Mouse (Mus musculus): ENCODE results near the gene Zfp319. TPM values are rescaled to one million over a fixed set of nuclear protein-coding genes. Genes with fewer than 3 reads are reported as not detected.

Zfp319 gene
- polyA plus RNA-seq, 1 experiment, result 5.7 TPM

DNA sequence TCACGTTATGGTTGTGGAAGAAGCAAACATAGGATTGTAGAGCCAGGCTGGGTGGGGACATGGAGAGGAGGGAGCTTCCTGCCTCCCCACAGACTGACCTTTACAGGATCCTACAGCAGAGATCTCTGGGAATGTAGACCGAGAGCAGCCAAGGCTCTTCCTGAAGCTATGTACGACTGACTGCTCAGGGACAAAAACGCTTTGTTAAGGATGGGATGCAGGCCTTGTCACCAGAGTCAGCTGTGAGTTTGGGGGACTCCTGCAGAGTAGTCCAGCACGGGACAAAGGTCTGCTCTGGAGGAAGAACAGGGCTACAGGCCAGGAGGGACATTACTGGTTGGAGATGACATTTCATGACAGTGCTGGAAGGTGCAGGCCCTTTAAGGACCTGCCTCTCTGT is 7.1 kb downstream of the Zfp319 start:
- Histone ChIP-seq H3K79me2 (ENCODE audit: control insufficient read depth, insufficient read depth) (peaks cover 9% of the 10 kb centered on the region), H3K36me3 (ENCODE audit: control insufficient read depth, insufficient read depth) (peaks cover 34% of the 10 kb centered on the region)
- TF ChIP-seq MAX (IDR thresholded peaks at IDR 0.05), result no peak
- TF ChIP-seq MYOG (IDR thresholded peaks at IDR 0.05; ENCODE audit: control insufficient read depth, extremely low read depth, insufficient read length), result no peak

DNA sequence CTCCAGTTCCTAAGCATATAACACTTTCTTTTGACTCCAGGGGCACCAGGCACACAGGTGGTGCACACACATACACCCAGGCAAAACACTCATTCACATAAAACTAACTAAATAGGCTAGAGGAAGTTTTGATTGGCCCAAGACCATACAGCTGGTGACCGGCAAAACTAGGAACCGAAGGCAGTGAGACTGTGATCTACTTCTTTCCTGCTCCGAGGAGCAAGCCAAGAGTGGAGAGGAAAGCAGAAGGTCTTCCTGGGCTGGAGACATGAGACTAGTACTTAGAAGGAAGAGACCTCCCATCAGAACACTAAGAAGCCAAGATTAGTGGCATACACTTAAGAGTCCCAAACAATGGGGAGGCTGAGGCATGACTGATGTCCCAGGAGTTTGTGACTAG is 8.5 kb downstream of the Zfp319 start:
- Histone ChIP-seq H3K79me2 (ENCODE audit: control insufficient read depth, insufficient read depth) (no peaks in the 10 kb centered on the region), H3K79me3 (ENCODE audit: low read depth) (no peaks in the 10 kb centered on the region), H3K27me3 (ENCODE audit: control insufficient read depth, insufficient read depth, insufficient read length) (peaks cover 4% of the 10 kb centered on the region), H3K36me3 (ENCODE audit: control insufficient read depth, insufficient read depth) (peaks cover 20% of the 10 kb centered on the region), H3ac (ENCODE audit: control insufficient read depth, insufficient read length, low read depth) (no peak overlapping the region), H3K4me3 (ENCODE audit: insufficient read depth, poor library complexity, severe bottlenecking) (no peak overlapping the region)
- TF ChIP-seq USF1 (IDR thresholded peaks at IDR 0.05; ENCODE audit: low read depth), result no peak

More for the DNA sequence above, 7.1 kb downstream of the Zfp319 start:
- no peaks in the 10 kb centered on the region for H3K27me3 ChIP-seq (ENCODE audit: control insufficient read depth, insufficient read depth, insufficient read length)
- H3K4me3 ChIP-seq (ENCODE audit: insufficient read depth, poor library complexity, severe bottlenecking), result no peak overlapping the region
- peaks cover 1% of the 10 kb centered on the region for H3K79me3 ChIP-seq (ENCODE audit: low read depth)
- no peak overlapping the region for H3ac ChIP-seq (ENCODE audit: control insufficient read depth, insufficient read length, low read depth)

DNA sequence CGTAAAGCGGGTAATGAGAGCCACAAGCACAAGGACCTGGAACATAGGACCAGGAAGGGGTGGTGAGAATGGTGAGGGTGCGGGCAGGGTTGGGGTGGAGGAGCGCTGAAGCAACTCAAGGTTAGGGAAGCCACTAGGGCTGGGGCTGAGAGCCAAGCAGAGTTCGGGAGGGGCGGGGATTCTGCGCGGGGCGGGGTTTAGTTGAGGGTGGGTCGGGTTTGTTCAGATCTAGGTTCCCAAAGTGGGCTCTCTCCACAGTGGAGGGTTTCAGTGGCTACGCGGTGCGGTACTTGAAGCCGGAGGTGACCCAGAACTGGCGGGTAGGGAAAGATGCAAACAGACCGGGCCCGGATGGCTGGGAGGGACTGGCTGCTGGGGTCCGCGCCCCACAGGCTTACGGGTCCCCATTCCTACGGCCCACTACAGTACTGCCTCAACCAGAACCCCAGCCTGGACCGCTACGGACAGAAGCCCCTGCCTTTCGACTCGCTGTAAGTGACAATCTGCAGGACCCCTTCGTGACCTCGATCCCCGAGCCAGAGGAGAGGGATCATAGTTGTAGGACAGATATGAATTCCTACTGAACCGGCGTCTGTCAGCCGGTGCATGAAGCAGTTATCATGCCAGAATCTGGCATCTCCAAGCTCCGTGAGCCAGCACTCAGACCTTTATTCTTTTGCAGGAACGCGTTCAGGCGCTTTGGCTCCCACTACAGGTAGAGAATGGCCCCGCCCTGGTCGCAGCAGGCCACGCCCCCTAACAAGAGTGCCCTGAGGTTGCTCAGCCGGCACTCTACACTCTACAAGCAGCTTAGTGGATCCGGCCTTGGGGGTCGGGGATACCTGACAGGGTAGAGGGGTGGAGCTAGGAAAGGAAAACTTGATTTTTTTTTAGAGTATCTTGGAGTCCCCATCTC is 11.3 kb downstream of the Zfp319 start:
- no peak overlapping the region for H3ac ChIP-seq (ENCODE audit: control insufficient read depth, insufficient read length, low read depth)
- no peaks in the 10 kb centered on the region for H3K79me3 ChIP-seq (ENCODE audit: low read depth)
- peaks cover 4% of the 10 kb centered on the region for H3K36me3 ChIP-seq (ENCODE audit: control insufficient read depth, insufficient read depth)
- H3K27me3 ChIP-seq (ENCODE audit: control insufficient read depth, insufficient read depth, insufficient read length), result peaks cover 4% of the 10 kb centered on the region
- H3K4me3 ChIP-seq (ENCODE audit: insufficient read depth, poor library complexity, severe bottlenecking), result no peak overlapping the region
- H3K79me2 ChIP-seq (ENCODE audit: control insufficient read depth, insufficient read depth), result no peaks in the 10 kb centered on the region
- TF ChIP-seq MYOG (IDR thresholded peaks at IDR 0.05; ENCODE audit: control insufficient read depth, extremely low read depth, insufficient read length) (no peak), MYOD1 (IDR thresholded peaks at IDR 0.05; ENCODE audit: control insufficient read depth, insufficient read length, low read depth) (no peak), CTCF (IDR thresholded peaks at IDR 0.05; ENCODE audit: control insufficient read depth, insufficient read depth, insufficient read length) (no peak), MAX (IDR thresholded peaks at IDR 0.05) (no peak), CEBPB (IDR thresholded peaks at IDR 0.05; ENCODE audit: low read depth) (no peak), FOSL1 (IDR thresholded peaks at IDR 0.05; ENCODE audit: insufficient read depth, low read length, poor library complexity, severe bottlenecking) (no peak), USF1 (IDR thresholded peaks at IDR 0.05; ENCODE audit: low read depth) (no peak)

DNA sequence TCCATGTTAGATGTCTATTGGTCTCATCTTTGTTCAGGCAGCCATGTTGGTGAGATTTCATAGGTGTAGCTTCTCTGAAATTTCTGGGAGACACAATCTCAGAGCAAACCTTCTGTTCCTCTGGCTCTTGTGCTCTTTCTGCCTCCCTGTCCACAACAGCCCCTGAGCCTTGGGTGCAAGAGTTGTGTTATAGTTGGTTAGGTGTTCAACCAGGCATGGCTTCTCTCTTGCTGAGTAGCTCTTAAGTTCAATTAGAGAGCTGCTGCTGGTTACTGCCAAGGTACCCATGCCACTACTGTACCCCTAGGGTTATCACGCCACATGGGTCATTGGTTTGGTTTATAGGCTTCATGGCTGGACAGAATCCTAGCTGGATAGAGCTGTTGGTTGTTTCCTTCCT is 16.4 kb downstream of the Zfp319 start:
- no peaks in the 10 kb centered on the region for H3K79me2 ChIP-seq (ENCODE audit: control insufficient read depth, insufficient read depth)
- H3K79me3 ChIP-seq (ENCODE audit: low read depth), result no peaks in the 10 kb centered on the region
- no peaks in the 10 kb centered on the region for H3K36me3 ChIP-seq (ENCODE audit: control insufficient read depth, insufficient read depth)
- TF ChIP-seq CEBPB (IDR thresholded peaks at IDR 0.05; ENCODE audit: low read depth), result no peak
- TF ChIP-seq USF1 (IDR thresholded peaks at IDR 0.05; ENCODE audit: low read depth), result no peak
- no peak for TF ChIP-seq MAX (IDR thresholded peaks at IDR 0.05)
- no peak for TF ChIP-seq MYOG (IDR thresholded peaks at IDR 0.05; ENCODE audit: control insufficient read depth, extremely low read depth, insufficient read length)
- TF ChIP-seq CTCF (IDR thresholded peaks at IDR 0.05; ENCODE audit: control insufficient read depth, insufficient read depth, insufficient read length), result no peak
- TF ChIP-seq MYOD1 (IDR thresholded peaks at IDR 0.05; ENCODE audit: control insufficient read depth, insufficient read length, low read depth), result no peak
- no peak for TF ChIP-seq FOSL1 (IDR thresholded peaks at IDR 0.05; ENCODE audit: insufficient read depth, low read length, poor library complexity, severe bottlenecking)
- H3ac ChIP-seq (ENCODE audit: control insufficient read depth, insufficient read length, low read depth), result no peak overlapping the region
- peaks cover 15% of the 10 kb centered on the region for H3K27me3 ChIP-seq (ENCODE audit: control insufficient read depth, insufficient read depth, insufficient read length)
- H3K4me3 ChIP-seq (ENCODE audit: insufficient read depth, poor library complexity, severe bottlenecking), result no peak overlapping the region

DNA sequence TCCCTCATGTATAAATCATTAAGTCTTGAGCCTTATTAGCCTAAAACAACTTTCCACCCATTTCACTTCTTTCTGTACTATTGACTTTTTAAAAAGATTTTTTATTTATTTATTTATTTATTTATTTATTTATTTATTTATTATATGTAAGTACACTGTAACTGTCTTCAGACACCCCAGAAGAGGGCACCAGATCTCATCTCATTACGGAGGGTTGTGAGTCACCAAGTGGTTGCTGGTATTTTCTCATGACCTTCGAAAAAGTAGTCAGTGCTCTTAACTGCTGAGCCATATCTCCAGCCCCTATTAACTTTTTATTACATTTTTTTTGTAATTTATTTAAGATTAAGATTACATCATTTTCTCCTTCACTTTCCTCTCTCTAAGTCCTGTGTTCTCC is 17.0 kb downstream of the Zfp319 start:
- Histone ChIP-seq H3ac (ENCODE audit: control insufficient read depth, insufficient read length, low read depth) (no peak overlapping the region), H3K27me3 (ENCODE audit: control insufficient read depth, insufficient read depth, insufficient read length) (peaks cover 15% of the 10 kb centered on the region), H3K79me2 (ENCODE audit: control insufficient read depth, insufficient read depth) (no peaks in the 10 kb centered on the region), H3K4me3 (ENCODE audit: insufficient read depth, poor library complexity, severe bottlenecking) (no peak overlapping the region), H3K36me3 (ENCODE audit: control insufficient read depth, insufficient read depth) (no peaks in the 10 kb centered on the region), H3K79me3 (ENCODE audit: low read depth) (no peaks in the 10 kb centered on the region)
- no peak for TF ChIP-seq CTCF (IDR thresholded peaks at IDR 0.05; ENCODE audit: control insufficient read depth, insufficient read depth, insufficient read length)
- no peak for TF ChIP-seq FOSL1 (IDR thresholded peaks at IDR 0.05; ENCODE audit: insufficient read depth, low read length, poor library complexity, severe bottlenecking)
- TF ChIP-seq MYOD1 (IDR thresholded peaks at IDR 0.05; ENCODE audit: control insufficient read depth, insufficient read length, low read depth), result no peak
- TF ChIP-seq MAX (IDR thresholded peaks at IDR 0.05), result no peak
- TF ChIP-seq CEBPB (IDR thresholded peaks at IDR 0.05; ENCODE audit: low read depth), result no peak
- no peak for TF ChIP-seq MYOG (IDR thresholded peaks at IDR 0.05; ENCODE audit: control insufficient read depth, extremely low read depth, insufficient read length)
- no peak for TF ChIP-seq USF1 (IDR thresholded peaks at IDR 0.05; ENCODE audit: low read depth)

DNA sequence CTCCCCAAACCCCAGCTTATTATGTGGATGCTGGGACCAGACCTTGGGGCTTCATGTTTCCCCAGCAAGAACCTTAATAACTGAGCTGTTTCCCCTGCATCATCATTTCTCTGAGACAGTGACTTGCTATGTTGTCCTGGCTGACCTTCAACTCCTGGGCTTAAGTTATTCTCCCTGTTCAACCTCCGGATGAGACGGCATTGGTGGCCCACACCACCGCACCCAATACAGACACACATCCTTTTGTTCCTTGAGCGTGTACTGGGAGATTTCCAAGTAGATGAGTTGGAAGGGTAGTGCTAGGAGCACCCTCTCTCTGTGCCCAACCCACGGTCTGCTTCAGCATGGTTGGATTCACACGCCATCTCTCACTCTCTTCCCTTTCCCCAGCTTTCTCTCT is 17.9 kb downstream of the Zfp319 start:
- Histone ChIP-seq H3ac (ENCODE audit: control insufficient read depth, insufficient read length, low read depth) (no peak overlapping the region), H3K27me3 (ENCODE audit: control insufficient read depth, insufficient read depth, insufficient read length) (peaks cover 19% of the 10 kb centered on the region), H3K4me3 (ENCODE audit: insufficient read depth, poor library complexity, severe bottlenecking) (no peak overlapping the region), H3K36me3 (ENCODE audit: control insufficient read depth, insufficient read depth) (no peaks in the 10 kb centered on the region), H3K79me3 (ENCODE audit: low read depth) (no peaks in the 10 kb centered on the region), H3K79me2 (ENCODE audit: control insufficient read depth, insufficient read depth) (no peaks in the 10 kb centered on the region)
- TF ChIP-seq CEBPB (IDR thresholded peaks at IDR 0.05; ENCODE audit: low read depth), result no peak
- no peak for TF ChIP-seq MAX (IDR thresholded peaks at IDR 0.05)
- no peak for TF ChIP-seq FOSL1 (IDR thresholded peaks at IDR 0.05; ENCODE audit: insufficient read depth, low read length, poor library complexity, severe bottlenecking)
- TF ChIP-seq MYOG (IDR thresholded peaks at IDR 0.05; ENCODE audit: control insufficient read depth, extremely low read depth, insufficient read length), result no peak
- no peak for TF ChIP-seq CTCF (IDR thresholded peaks at IDR 0.05; ENCODE audit: control insufficient read depth, insufficient read depth, insufficient read length)
- TF ChIP-seq USF1 (IDR thresholded peaks at IDR 0.05; ENCODE audit: low read depth), result no peak
- TF ChIP-seq MYOD1 (IDR thresholded peaks at IDR 0.05; ENCODE audit: control insufficient read depth, insufficient read length, low read depth), result no peak

All from C2C12 (cell line).